Mouse (Mus musculus) thymus, adult 2 months (tissue): Measurements from ENCODE around the gene Kmt2a.

Source experiments
- CTCF ChIP-seq: fragments of 200-500 bp; IDR thresholded peaks from 2 replicates; pipeline ENCODE4 v1.5.1; 2012; ENCODE audit warnings: mild to moderate bottlenecking, control low read depth, low read length, moderate library complexity, borderline replicate concordance; ENCODE audit not compliant: control insufficient read depth, poor library complexity, insufficient read depth; ENCODE audit errors: extremely low read depth
- POLR2A ChIP-seq: fragments of 200-500 bp; IDR thresholded peaks from 2 replicates; pipeline ENCODE4 v1.6.1; 2012; ENCODE audit warnings: mild to moderate bottlenecking, low read length, control low read depth, moderate library complexity; ENCODE audit not compliant: control insufficient read depth, poor library complexity, insufficient read depth; ENCODE audit errors: extremely low read depth

DNA sequence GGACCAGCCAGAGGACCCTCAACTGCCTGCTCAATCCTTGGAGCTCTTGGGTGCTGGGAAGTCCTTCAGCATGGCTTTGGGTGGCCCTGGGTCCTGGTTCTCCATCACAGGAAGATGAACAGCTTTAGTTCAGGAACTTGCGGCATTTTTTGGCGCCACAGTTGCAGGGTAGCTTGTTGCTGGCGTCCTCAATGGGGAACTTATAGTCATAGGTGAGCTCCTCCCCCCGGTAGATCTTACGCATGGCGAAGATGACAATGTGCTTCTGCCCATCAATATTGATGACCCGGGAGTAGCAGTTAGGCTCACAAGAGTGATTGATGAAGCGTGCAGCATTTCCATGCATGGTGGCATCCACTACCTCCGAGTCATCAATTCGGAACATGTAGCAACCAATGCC, 73.3 kb downstream of the Kmt2a start:
- TF ChIP-seq CTCF, result no peak
- TF ChIP-seq POLR2A, result no peak
